Mouse (Mus musculus) neural tube, embryonic 14.5 days (tissue): ENCODE measurements around the gene Rnf150. TPM values are rescaled to one million over a fixed set of nuclear protein-coding genes. Genes with fewer than 3 reads are reported as not detected.

Source experiments
- ATAC-seq: fragments of 200-750 bp; cut with Nextera tagmentation; 2 replicates; pipeline ENCODE4 v1.8.0; 2017; ENCODE audit warnings: low read depth, mild to moderate bottlenecking, moderate TSS enrichment, moderate library complexity
- H3K27ac ChIP-seq: fragments of 300-500 bp; sonication (generic); 2 replicates; pipeline ENCODE4 v1.5.1; 2014; ENCODE audit warnings: low read depth, mild to moderate bottlenecking, control low read depth, low read length, moderate library complexity, mixed read lengths
- H3K27me3 ChIP-seq: fragments of 300-500 bp; sonication (generic); 2 replicates; pipeline ENCODE4 v1.6.1; 2014; ENCODE audit warnings: low read length; ENCODE audit not compliant: control insufficient read depth, insufficient read depth
- H3K36me3 ChIP-seq: fragments of 300-500 bp; sonication (generic); 2 replicates; pipeline ENCODE4 v1.6.1; 2014; ENCODE audit warnings: low read length, mixed read lengths; ENCODE audit not compliant: control insufficient read depth, insufficient read depth
- H3K4me1 ChIP-seq: fragments of 300-500 bp; sonication (generic); 2 replicates; pipeline ENCODE4 v1.6.1; 2014; ENCODE audit warnings: low read length; ENCODE audit not compliant: control insufficient read depth, insufficient read depth
- H3K4me2 ChIP-seq: fragments of 300-500 bp; sonication (generic); 2 replicates; pipeline ENCODE4 v1.6.1; 2014; ENCODE audit warnings: mild to moderate bottlenecking, low read depth, low read length, control low read depth
- H3K4me3 ChIP-seq: fragments of 300-500 bp; sonication (generic); 2 replicates; pipeline ENCODE4 v1.5.1; 2014; ENCODE audit warnings: low read depth, low read length, control low read depth, mixed read lengths
- H3K9ac ChIP-seq: fragments of 300-500 bp; sonication (generic); replicated peaks from 2 replicates; pipeline ENCODE4 v1.6.1; 2014; ENCODE audit warnings: low read depth, mild to moderate bottlenecking, control low read depth, low read length, mixed read lengths
- H3K9me3 ChIP-seq: fragments of 300-500 bp; sonication (generic); 2 replicates; pipeline ENCODE4 v1.6.1; 2016; ENCODE audit warnings: low read length; ENCODE audit not compliant: control insufficient read depth
- WGBS: fragments of 180-500 bp; shearing (Covaris S2); extraction: QIAGEN DNeasy Blood & Tissue Kit; methylation state at CpG from one replicate; pipeline ENCODE4 v1.1.7; 2014; 5-methylcytosine and 5-hydroxymethylcytosine counted together
- polyA plus RNA-seq: library from polyadenylated mRNA; unstranded; fragments of >200 nt; fragmentation: Nextera tagmentation; extraction: Ambion mirVana; gene quantifications from 2 replicates; pipeline ENCODE4 v1.2.1, GENCODE M21; 2014

The Rnf150 gene
- polyA plus RNA-seq, 1 experiment from 2014 or later = 3.8 TPM

- no peaks in the 10 kb centered on the region for H3K27me3 ChIP-seq
- no peak overlapping the region for H3K4me2 ChIP-seq
- H3K36me3 ChIP-seq = no peaks in the 10 kb centered on the region
- no peak overlapping the region for H3K9ac ChIP-seq
- no peak overlapping the region for H3K27ac ChIP-seq
- H3K9me3 ChIP-seq = no peaks in the 10 kb centered on the region
- H3K4me3 ChIP-seq = no peak overlapping the region
- no peak for ATAC-seq
- H3K4me1 ChIP-seq = no peaks in the 10 kb centered on the region
- WGBS = 68% methylated on average over 2 of the region's 2 CpGs
Observed at GRCm38 (mm10) chr8:83135086-83135485, 271.9 kb downstream of the Rnf150 start.

GRCm38 (mm10) chr8:83140068-83140467 is 276.9 kb downstream of the Rnf150 start:
- H3K36me3 ChIP-seq = no peaks in the 10 kb centered on the region
- no peak overlapping the region for H3K9ac ChIP-seq
- no peak overlapping the region for H3K4me2 ChIP-seq
- H3K9me3 ChIP-seq = no peaks in the 10 kb centered on the region
- no peak overlapping the region for H3K4me3 ChIP-seq
- no peaks in the 10 kb centered on the region for H3K4me1 ChIP-seq
- 89% methylated on average over 1 of the region's 1 CpGs for WGBS
- no peak for ATAC-seq
- H3K27me3 ChIP-seq = no peaks in the 10 kb centered on the region
- no peak overlapping the region for H3K27ac ChIP-seq

DNA sequence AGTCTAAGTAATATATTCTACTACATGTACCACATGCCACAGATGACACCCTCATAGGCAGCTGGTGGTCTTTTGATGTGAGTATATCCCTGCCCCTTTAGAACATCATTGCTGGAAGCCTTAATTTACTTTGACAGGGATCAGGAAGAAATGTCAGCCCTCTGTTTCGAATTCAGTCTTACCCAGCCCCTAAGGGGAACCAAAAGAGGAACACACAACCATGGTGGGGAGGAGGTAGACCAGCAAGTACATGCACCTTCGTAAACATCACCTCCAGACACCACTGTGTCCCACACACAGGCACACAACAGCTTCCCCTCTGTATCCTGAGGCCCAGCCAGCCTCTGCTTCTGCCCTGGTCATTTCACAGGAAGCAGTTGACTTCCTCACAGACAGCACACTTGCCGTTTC is 277.6 kb downstream of the Rnf150 start:
- no peaks in the 10 kb centered on the region for H3K9me3 ChIP-seq
- WGBS = 82% methylated on average over 3 of the region's 3 CpGs
- H3K4me3 ChIP-seq = no peak overlapping the region
- no peak overlapping the region for H3K4me2 ChIP-seq
- H3K27me3 ChIP-seq = no peaks in the 10 kb centered on the region
- no peaks in the 10 kb centered on the region for H3K36me3 ChIP-seq
- no peak overlapping the region for H3K9ac ChIP-seq
- no peaks in the 10 kb centered on the region for H3K4me1 ChIP-seq
- H3K27ac ChIP-seq = no peak overlapping the region
- ATAC-seq = no peak

Other genes starting within 250 kb of the Rnf150 start
- gene Zfp330, start 89.2 kb upstream of the Rnf150 start, polyA plus RNA-seq = 84.3 and 87.7 TPM in 2 replicates